Mouse (Mus musculus) inflammation-experienced regulatory T-cells (primary cell): ENCODE measurements around the gene Thsd7b. TPM values are rescaled to one million over a fixed set of nuclear protein-coding genes. Genes with fewer than 3 reads are reported as not detected.

Experiments used
- polyA plus RNA-seq, 2 experiments: library from polyadenylated mRNA; unstranded; fragments of 100-300 nt; shearing (Covaris generic); gene quantifications; one replicate each; pipeline ENCODE4 v1.2.1; 2017

The Thsd7b gene
- polyA plus RNA-seq = 1 to 10 TPM in 1 of 2 experiments, under 1 TPM in 1; 0.53 to 3.7 TPM

GRCm38 (mm10) chr1:129272982-129273937, at the start of gene Thsd7b:
Gene Thsd7b, plus strand, starts transcription at chr1:129273302.

